Mouse (Mus musculus): ENCODE data around the gene Mum1l1. TPM values are rescaled to one million over a fixed set of nuclear protein-coding genes. Genes with fewer than 3 reads are reported as not detected.
"Not testable (repeated sequence)": the region's sequence is repeated elsewhere in the genome, so short reads cannot be mapped to it uniquely, and the experiment has no call there.

Gene Mum1l1
- polyA plus RNA-seq (2014; fragmentation: Nextera tagmentation; extraction: Ambion mirVana) = 15.0 and 17.2 TPM in 2 replicates

DNA sequence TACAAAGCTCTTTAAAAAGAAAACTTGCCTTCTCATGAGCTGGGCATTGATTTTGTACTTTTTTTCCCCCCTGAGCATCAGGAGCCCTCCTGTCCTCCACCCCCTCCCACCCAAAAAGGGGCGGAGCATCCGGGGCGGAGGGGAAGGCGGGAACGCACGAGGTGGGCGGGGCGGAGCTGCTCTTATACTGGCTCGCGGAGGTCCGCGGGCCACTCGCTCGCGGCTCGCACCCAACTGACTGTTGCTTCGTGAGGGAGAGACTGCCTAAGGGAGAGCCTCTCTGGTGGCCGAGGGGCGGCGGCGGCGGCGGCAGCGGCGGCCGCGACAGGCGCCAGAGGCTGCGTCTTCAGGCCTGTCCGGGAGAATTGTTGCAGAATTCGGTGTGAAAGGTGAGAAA lies at the start of gene Mum1l1:
TSS of gene Mum1l1 (plus strand) at position 214 of the 397 bp plus-strand sequence.
- H3K4me2 ChIP-seq (replicated peaks; ENCODE audit: low read depth, low read length) = peak within 1 kb of the TSS; percentile 45
- H3K9ac ChIP-seq (ENCODE audit: low read depth, low read length) = peak within 1 kb of the TSS; percentile 47; the same call in 1 of the 2 replicates
- peak; percentile 98 for ATAC-seq (ENCODE audit: low FRiP score, low TSS enrichment)
- H3K4me3 ChIP-seq (ENCODE audit: low read length) = peak within 1 kb of the TSS; percentile 43
- WGBS = 26% methylated on average over 31 of the region's 31 CpGs
- H3K9me3 ChIP-seq (ENCODE audit: control insufficient read depth, low read length) = no peaks in the 10 kb centered on the region
- H3K27me3 ChIP-seq (ENCODE audit: control insufficient read depth, insufficient read depth, low read length) = no peaks in the 10 kb centered on the region
- no peaks in the 10 kb centered on the region for H3K4me1 ChIP-seq (ENCODE audit: control insufficient read depth, insufficient read depth, low read length)
- H3K36me3 ChIP-seq (ENCODE audit: control insufficient read depth, insufficient read depth, low read length) = no peaks in the 10 kb centered on the region
- no peak within 1 kb of the TSS for H3K27ac ChIP-seq (ENCODE audit: low read depth, low read length)

DNA sequence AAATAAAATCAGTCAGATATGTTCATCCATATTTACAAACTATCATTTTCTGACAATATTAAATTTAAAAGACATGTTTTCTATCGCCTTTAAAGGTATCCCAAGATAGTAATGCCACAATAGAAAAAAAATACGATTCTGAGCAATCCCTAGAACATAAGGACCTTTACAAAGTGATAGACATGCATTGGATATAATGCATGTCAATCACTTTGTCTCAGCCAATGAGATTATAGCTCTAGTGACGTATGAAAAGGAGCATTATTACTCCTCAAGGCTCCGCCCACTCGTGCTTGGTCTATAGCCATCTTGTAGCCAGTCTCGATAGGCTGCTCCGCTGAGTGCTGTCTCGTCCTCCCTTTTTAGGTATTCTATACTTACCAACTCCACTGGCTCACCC lies 30.9 kb upstream of the Mum1l1 start, which contains the start of gene 4933428M09Rik:
TSS of gene 4933428M09Rik (plus strand) at position 301 of the 400 bp plus-strand sequence.
- H3K27me3 ChIP-seq (ENCODE audit: control insufficient read depth, insufficient read depth, low read length) = no peaks in the 10 kb centered on the region
- no peak within 1 kb of the TSS for H3K9ac ChIP-seq (ENCODE audit: low read depth, low read length)
- no peaks in the 10 kb centered on the region for H3K4me1 ChIP-seq (ENCODE audit: control insufficient read depth, insufficient read depth, low read length)
- no peak within 1 kb of the TSS for H3K27ac ChIP-seq (ENCODE audit: low read depth, low read length)
- no peak for ATAC-seq (ENCODE audit: low FRiP score, low TSS enrichment)
- H3K4me3 ChIP-seq (ENCODE audit: low read length) = no peak within 1 kb of the TSS
- 87% methylated on average over 8 of the region's 8 CpGs for WGBS
- H3K4me2 ChIP-seq (replicated peaks; ENCODE audit: low read depth, low read length) = no peak within 1 kb of the TSS
- no peaks in the 10 kb centered on the region for H3K36me3 ChIP-seq (ENCODE audit: control insufficient read depth, insufficient read depth, low read length)
- no peaks in the 10 kb centered on the region for H3K9me3 ChIP-seq (ENCODE audit: control insufficient read depth, low read length)

DNA sequence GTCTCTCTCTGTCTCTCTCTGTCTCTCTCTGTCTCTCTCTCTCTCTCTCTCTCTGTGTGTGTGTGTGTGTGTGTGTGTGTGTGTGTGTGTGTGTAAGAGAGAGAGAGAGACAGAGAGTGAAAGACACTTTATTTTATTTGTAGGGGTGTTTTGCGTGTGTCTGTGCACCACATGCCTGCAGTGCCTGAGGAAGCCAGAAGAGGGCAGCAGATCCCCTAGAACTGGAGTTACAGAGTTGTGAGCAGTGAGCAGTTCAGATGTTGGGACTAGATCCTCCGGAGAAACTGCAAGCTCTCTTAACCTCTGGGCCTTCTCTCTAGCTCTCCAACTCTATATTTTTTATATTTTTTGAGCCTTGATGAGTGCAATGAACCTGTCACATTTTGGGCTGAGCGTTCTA lies 18.3 kb upstream of the Mum1l1 start:
- H3K4me2 ChIP-seq (replicated peaks; ENCODE audit: low read depth, low read length); H3K9ac ChIP-seq (ENCODE audit: low read depth, low read length); ATAC-seq (ENCODE audit: low FRiP score, low TSS enrichment); H3K4me1 ChIP-seq (ENCODE audit: control insufficient read depth, insufficient read depth, low read length); H3K4me3 ChIP-seq (ENCODE audit: low read length); H3K27me3 ChIP-seq (ENCODE audit: control insufficient read depth, insufficient read depth, low read length); H3K36me3 ChIP-seq (ENCODE audit: control insufficient read depth, insufficient read depth, low read length); H3K27ac ChIP-seq (ENCODE audit: low read depth, low read length); H3K9me3 ChIP-seq (ENCODE audit: control insufficient read depth, low read length): not testable (repeated sequence)
- 92% methylated on average over 3 of the region's 3 CpGs for WGBS

DNA sequence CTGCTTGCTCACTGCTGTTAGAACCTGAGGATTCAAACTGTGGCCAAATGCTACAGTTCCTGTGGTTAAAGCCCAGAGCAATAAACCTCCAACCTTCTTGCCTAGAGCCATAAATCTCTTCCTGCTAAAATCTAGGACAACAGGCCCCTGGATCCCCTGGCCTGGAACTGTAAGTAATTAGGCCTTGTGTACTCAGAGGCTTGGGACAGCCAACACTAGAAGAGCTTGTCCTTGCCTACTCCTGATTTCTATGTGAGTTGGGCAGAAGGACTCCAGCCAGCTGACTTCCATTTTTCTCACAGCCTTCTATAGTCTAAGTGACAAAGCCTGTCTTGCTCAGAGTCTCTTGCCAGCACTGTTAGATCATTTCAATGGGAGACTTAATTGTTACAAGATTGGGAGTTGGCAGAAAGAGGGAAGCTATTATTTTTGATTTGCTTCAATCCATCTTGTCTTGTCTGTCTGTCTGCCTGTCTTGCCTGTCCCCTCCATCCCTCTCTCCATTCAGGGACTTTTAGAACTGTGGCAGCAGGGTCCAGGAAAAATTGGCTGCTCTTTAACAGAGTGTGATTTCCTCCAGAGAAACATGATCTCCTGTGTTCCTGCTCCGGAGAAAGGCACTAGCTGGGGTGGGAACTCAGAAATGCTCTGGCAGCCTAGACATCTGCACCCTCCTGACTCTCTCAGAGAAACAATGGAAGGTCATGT lies 15.1 kb upstream of the Mum1l1 start:
- Histone ChIP-seq H3K9me3 (ENCODE audit: control insufficient read depth, low read length) (no peaks in the 10 kb centered on the region), H3K4me2 (replicated peaks; ENCODE audit: low read depth, low read length) (no peak overlapping the region), H3K27me3 (ENCODE audit: control insufficient read depth, insufficient read depth, low read length) (no peaks in the 10 kb centered on the region; the same call in 1 of the 2 replicates), H3K27ac (ENCODE audit: low read depth, low read length) (no peak overlapping the region), H3K9ac (ENCODE audit: low read depth, low read length) (no peak overlapping the region), H3K4me3 (ENCODE audit: low read length) (no peak overlapping the region), H3K36me3 (ENCODE audit: control insufficient read depth, insufficient read depth, low read length) (no peaks in the 10 kb centered on the region), H3K4me1 (ENCODE audit: control insufficient read depth, insufficient read depth, low read length) (no peaks in the 10 kb centered on the region)
- peak; percentile 62; the same call in 1 of the 2 replicates for ATAC-seq (ENCODE audit: low FRiP score, low TSS enrichment)
- WGBS = 42% methylated on average over 1 of the region's 1 CpGs

DNA sequence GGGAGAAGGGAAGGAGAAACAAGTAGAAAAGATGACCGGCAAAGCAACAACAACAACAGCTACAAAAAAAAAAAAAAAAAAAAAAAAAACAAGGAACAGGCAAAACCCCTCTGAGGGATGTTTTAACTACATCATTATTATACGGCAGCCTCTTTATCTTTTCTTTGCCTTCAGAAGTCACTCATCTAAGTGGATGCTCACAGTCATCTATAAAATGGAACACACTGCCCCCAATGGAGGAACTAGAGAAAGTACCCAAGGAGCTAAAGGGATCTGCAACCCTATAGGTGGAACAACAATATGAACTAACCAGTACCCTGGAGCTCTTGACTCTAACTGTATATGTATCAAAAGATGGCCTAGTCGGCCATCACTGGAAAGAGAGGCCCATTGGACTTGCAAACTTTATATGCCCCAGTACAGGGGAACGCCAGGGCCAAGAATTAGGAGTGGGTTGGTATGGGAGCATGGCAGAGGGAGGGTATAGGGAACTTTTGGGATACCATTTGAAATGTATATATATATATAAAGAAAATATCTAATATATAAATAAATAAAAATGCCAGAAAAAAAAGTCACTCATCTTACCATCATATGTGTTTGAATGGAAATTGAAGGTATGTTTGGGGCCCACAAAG lies 532 bp upstream of the Mum1l1 start:
- H3K4me2 ChIP-seq (replicated peaks; ENCODE audit: low read depth, low read length); H3K4me1 ChIP-seq (ENCODE audit: control insufficient read depth, insufficient read depth, low read length); H3K9me3 ChIP-seq (ENCODE audit: control insufficient read depth, low read length); H3K9ac ChIP-seq (ENCODE audit: low read depth, low read length); H3K36me3 ChIP-seq (ENCODE audit: control insufficient read depth, insufficient read depth, low read length); H3K4me3 ChIP-seq (ENCODE audit: low read length); H3K27me3 ChIP-seq (ENCODE audit: control insufficient read depth, insufficient read depth, low read length); H3K27ac ChIP-seq (ENCODE audit: low read depth, low read length): not testable (repeated sequence)
- 74% methylated on average over 3 of the region's 4 CpGs for WGBS
- ATAC-seq (ENCODE audit: low FRiP score, low TSS enrichment) = peak; percentile 36; the same call in 1 of the 2 replicates

DNA sequence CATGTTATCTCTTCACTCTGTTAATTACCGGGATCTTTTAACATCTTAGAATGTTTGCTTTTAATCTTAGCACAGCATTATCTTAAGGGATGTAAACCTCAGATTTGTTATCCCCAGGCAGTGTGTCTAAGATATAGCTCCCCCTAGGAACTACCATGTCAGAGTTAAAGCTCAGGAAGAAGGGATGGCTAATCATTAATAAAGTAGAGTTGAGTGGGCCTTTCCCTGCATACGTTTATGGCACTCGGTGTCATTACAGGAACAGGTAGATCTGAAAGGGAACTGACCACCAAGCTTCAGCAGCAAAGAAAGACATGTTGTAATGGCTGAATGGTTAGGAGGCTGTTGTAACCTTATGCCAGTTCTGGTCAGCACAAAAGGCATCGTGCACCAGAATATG lies 4.9 kb downstream of the Mum1l1 start:
- no peak for ATAC-seq (ENCODE audit: low FRiP score, low TSS enrichment)
- Histone ChIP-seq H3K27me3 (ENCODE audit: control insufficient read depth, insufficient read depth, low read length) (no peaks in the 10 kb centered on the region), H3K9me3 (ENCODE audit: control insufficient read depth, low read length) (no peaks in the 10 kb centered on the region), H3K27ac (ENCODE audit: low read depth, low read length) (no peak overlapping the region), H3K9ac (ENCODE audit: low read depth, low read length) (no peak overlapping the region), H3K36me3 (ENCODE audit: control insufficient read depth, insufficient read depth, low read length) (no peaks in the 10 kb centered on the region), H3K4me1 (ENCODE audit: control insufficient read depth, insufficient read depth, low read length) (no peaks in the 10 kb centered on the region), H3K4me3 (ENCODE audit: low read length) (no peak overlapping the region), H3K4me2 (replicated peaks; ENCODE audit: low read depth, low read length) (no peak overlapping the region)
- WGBS = 61% methylated on average over 4 of the region's 4 CpGs

DNA sequence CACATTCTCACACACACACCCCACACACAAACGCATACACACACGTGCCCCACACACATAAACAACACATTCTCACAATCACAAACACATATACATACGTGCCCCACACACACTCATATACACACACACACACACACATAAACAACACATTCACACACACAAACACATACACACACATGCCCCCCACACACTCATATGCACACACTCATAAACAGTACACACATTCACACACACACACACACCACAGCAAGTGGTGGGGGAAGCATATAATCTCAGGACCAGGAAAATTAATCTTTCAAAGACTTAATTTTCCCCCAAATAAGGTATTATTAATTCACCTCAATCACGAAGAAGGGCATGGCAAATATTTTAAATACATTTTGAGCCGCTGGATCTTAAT lies 6.6 kb downstream of the Mum1l1 start:
- WGBS = 78% methylated on average over 5 of the region's 5 CpGs
- H3K27ac ChIP-seq (ENCODE audit: low read depth, low read length) = no peak overlapping the region
- no peaks in the 10 kb centered on the region for H3K9me3 ChIP-seq (ENCODE audit: control insufficient read depth, low read length)
- H3K4me2 ChIP-seq (replicated peaks; ENCODE audit: low read depth, low read length) = peak overlapping the region; percentile 39
- H3K36me3 ChIP-seq (ENCODE audit: control insufficient read depth, insufficient read depth, low read length) = no peaks in the 10 kb centered on the region
- H3K4me1 ChIP-seq (ENCODE audit: control insufficient read depth, insufficient read depth, low read length) = no peaks in the 10 kb centered on the region
- no peaks in the 10 kb centered on the region for H3K27me3 ChIP-seq (ENCODE audit: control insufficient read depth, insufficient read depth, low read length)
- H3K4me3 ChIP-seq (ENCODE audit: low read length) = no peak overlapping the region; the same call in 1 of the 2 replicates
- H3K9ac ChIP-seq (ENCODE audit: low read depth, low read length) = no peak overlapping the region
- ATAC-seq (ENCODE audit: low FRiP score, low TSS enrichment) = no peak

DNA sequence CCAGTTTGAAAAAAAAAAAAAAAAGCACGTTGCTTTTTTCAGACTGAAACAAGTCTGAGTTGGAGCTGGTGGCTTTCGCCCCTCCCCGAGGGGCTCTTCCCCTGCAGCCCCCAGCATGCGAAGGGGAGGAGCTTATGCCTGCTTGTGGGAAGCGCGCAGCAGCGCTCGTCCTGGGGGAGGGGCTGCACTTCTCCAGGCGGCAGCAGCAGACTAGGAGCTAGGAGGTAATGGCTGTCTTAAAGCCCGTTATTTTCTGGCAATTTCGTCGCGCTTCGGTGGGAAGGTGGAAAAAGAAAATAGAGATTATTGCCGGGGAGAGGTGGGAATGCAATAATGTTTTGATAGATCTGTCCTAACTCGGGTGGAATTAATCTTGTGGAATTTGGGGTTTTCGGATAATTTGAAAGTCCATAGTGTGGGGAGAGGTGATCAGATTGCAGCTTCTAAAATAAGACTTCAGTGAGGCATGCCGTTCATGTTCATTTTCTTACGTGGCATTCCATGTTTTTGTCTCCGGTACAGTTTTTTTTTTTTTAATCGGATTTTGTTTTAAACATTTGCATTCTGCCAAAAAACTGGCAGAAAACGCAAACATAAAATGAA lies 7.2 kb downstream of the Mum1l1 start:
- no peak overlapping the region for H3K27ac ChIP-seq (ENCODE audit: low read depth, low read length)
- no peaks in the 10 kb centered on the region for H3K36me3 ChIP-seq (ENCODE audit: control insufficient read depth, insufficient read depth, low read length)
- peak overlapping the region; percentile 28; the same call in 1 of the 2 replicates for H3K9ac ChIP-seq (ENCODE audit: low read depth, low read length)
- H3K4me2 ChIP-seq (replicated peaks; ENCODE audit: low read depth, low read length) = peak overlapping the region; percentile 39
- no peaks in the 10 kb centered on the region for H3K4me1 ChIP-seq (ENCODE audit: control insufficient read depth, insufficient read depth, low read length)
- H3K9me3 ChIP-seq (ENCODE audit: control insufficient read depth, low read length) = no peaks in the 10 kb centered on the region
- 21% methylated on average over 22 of the region's 22 CpGs for WGBS
- ATAC-seq (ENCODE audit: low FRiP score, low TSS enrichment) = peak; percentile 93
- H3K4me3 ChIP-seq (ENCODE audit: low read length) = peak overlapping the region; percentile 34
- no peaks in the 10 kb centered on the region for H3K27me3 ChIP-seq (ENCODE audit: control insufficient read depth, insufficient read depth, low read length)

DNA sequence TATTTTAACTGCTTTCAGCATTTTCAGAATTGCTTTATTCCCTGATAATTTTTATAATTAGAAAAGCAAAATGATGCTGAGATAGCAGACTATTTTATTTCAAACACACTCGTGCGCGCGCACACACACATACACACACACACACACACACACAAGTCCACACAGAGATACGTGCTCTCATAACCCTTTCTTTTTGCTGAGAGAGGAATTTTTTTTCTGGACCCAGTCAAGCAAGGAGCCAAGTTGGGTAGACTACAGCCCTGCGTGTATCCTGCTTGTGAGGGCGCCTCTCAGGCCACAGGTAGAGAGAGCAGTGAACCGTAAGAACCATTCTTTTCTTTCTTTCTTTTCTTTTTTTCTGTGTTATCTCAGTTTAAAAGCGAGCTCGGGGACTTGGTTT lies 7.9 kb downstream of the Mum1l1 start:
- Histone ChIP-seq H3K4me3 (ENCODE audit: low read length) (peak overlapping the region; percentile 34), H3K9me3 (ENCODE audit: control insufficient read depth, low read length) (no peaks in the 10 kb centered on the region), H3K4me2 (replicated peaks; ENCODE audit: low read depth, low read length) (peak overlapping the region; percentile 39), H3K27ac (ENCODE audit: low read depth, low read length) (no peak overlapping the region), H3K36me3 (ENCODE audit: control insufficient read depth, insufficient read depth, low read length) (no peaks in the 10 kb centered on the region), H3K4me1 (ENCODE audit: control insufficient read depth, insufficient read depth, low read length) (no peaks in the 10 kb centered on the region), H3K9ac (ENCODE audit: low read depth, low read length) (no peak overlapping the region), H3K27me3 (ENCODE audit: control insufficient read depth, insufficient read depth, low read length) (no peaks in the 10 kb centered on the region)
- ATAC-seq (ENCODE audit: low FRiP score, low TSS enrichment) = peak; percentile 55; the same call in 1 of the 2 replicates
- 52% methylated on average over 10 of the region's 10 CpGs for WGBS

Data from kidney, embryonic 14.5 days (tissue).